Mouse (Mus musculus): ENCODE results near the gene Mks1.

DNA sequence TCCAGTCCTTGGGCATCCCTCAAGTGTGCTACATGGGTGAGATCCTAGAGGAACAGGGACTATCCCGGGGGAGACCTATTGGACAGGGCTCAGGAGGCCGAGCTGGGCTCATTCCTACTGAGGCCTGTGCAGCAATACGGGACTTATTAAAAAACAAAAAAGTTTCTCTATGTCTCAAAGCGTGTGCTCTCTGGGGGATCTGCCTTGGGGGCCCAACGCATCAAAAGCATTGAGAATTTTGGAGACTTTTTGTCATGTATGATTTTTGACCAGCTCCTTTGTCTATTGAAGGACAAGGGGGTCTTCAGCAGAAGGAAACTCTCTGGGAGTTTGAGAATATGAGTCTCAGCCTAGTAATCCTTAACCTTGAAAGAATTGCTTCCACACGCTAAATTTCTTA is 39.2 kb downstream of the Mks1 start, which contains the start of gene Olfr462:
- TF ChIP-seq CTCF (IDR thresholded peaks at IDR 0.05) (no peak), EP300 (IDR thresholded peaks at IDR 0.05; ENCODE audit: insufficient read depth, low read depth, low read length) (no peak)
